Mouse (Mus musculus) lung, embryonic 15.5 days (tissue): Measurements from ENCODE around the gene Sgta. TPM values are rescaled to one million over a fixed set of nuclear protein-coding genes. Genes with fewer than 3 reads are reported as not detected.
"Not testable (repeated sequence)": the region's sequence is repeated elsewhere in the genome, so short reads cannot be mapped to it uniquely, and the experiment has no call there.

ENCODE experiments used
- ATAC-seq: fragments of 200-750 bp; cut with Nextera tagmentation; 2 replicates; pipeline ENCODE4 v1.8.0; 2017; ENCODE audit warnings: moderate number of reproducible peaks, borderline replicate concordance; ENCODE audit not compliant: low FRiP score, low TSS enrichment; ENCODE audit errors: extremely low read depth
- H3K27ac ChIP-seq: fragments of 300-500 bp; sonication (generic); 2 replicates; pipeline ENCODE4 v1.5.1; 2015; ENCODE audit warnings: moderate library complexity, mild to moderate bottlenecking, inconsistent platforms
- H3K27me3 ChIP-seq: fragments of 300-500 bp; sonication (generic); 2 replicates; pipeline ENCODE4 v1.6.1; 2015; ENCODE audit warnings: inconsistent platforms
- H3K36me3 ChIP-seq: fragments of 300-500 bp; sonication (generic); 2 replicates; pipeline ENCODE4 v1.6.1; 2015; ENCODE audit warnings: inconsistent platforms
- H3K4me1 ChIP-seq: fragments of 300-500 bp; sonication (generic); 2 replicates; pipeline ENCODE4 v1.6.1; 2015; ENCODE audit warnings: inconsistent platforms
- H3K4me2 ChIP-seq: fragments of 300-500 bp; sonication (generic); 2 replicates; pipeline ENCODE4 v1.6.1; 2015; ENCODE audit warnings: inconsistent platforms, mild to moderate bottlenecking, moderate library complexity
- H3K4me3 ChIP-seq: fragments of 300-500 bp; sonication (generic); 2 replicates; pipeline ENCODE4 v1.5.1; 2015; ENCODE audit warnings: mild to moderate bottlenecking, inconsistent platforms
- H3K9ac ChIP-seq: fragments of 300-500 bp; sonication (generic); 2 replicates; pipeline ENCODE4 v1.6.1; 2015; ENCODE audit warnings: inconsistent platforms
- H3K9me3 ChIP-seq: fragments of 300-500 bp; sonication (generic); 2 replicates; pipeline ENCODE4 v1.6.1; 2016; ENCODE audit warnings: inconsistent platforms
- WGBS: fragments of 180-500 bp; shearing (Covaris S2); methylation state at CpG from one replicate; pipeline ENCODE4 v1.1.7; 2015; 5-methylcytosine and 5-hydroxymethylcytosine counted together
- polyA plus RNA-seq: library from polyadenylated mRNA; unstranded; fragments of >200 nt; fragmentation: Nextera tagmentation; extraction: Ambion mirVana; gene quantifications from 2 replicates; pipeline ENCODE4 v1.2.1, GENCODE M21; 2015

Sgta gene
- polyA plus RNA-seq, 1 experiment from 2014 or later = 192 TPM

DNA sequence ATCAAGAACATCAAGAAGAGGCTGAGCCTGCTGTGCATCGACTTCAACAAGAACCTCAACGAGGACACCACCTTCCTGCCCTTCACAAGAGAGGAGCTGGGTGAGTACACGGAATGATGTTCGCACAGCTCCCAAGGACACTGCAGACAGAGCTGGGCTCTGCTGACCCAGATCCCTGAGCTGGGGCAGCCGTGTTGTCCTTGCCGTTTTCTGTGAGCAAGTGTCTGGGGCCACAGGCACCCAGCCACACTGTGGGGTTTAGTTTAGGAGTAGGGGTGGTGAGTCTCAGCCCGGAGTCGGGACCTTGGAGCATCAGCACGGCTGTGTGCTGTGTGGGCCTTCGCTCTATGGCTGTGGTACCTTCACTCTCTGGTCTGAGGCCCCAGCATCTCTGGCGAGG is 17.9 kb upstream of the Sgta start:
- H3K9ac ChIP-seq = no peak overlapping the region
- peaks cover 62% of the 10 kb centered on the region for H3K36me3 ChIP-seq
- no peaks in the 10 kb centered on the region for H3K27me3 ChIP-seq
- 89% methylated on average over 11 of the region's 11 CpGs for WGBS
- no peak overlapping the region for H3K4me3 ChIP-seq
- ATAC-seq = no peak
- H3K9me3 ChIP-seq = no peaks in the 10 kb centered on the region
- H3K4me2 ChIP-seq = no peak overlapping the region
- no peaks in the 10 kb centered on the region for H3K4me1 ChIP-seq
- no peak overlapping the region for H3K27ac ChIP-seq

DNA sequence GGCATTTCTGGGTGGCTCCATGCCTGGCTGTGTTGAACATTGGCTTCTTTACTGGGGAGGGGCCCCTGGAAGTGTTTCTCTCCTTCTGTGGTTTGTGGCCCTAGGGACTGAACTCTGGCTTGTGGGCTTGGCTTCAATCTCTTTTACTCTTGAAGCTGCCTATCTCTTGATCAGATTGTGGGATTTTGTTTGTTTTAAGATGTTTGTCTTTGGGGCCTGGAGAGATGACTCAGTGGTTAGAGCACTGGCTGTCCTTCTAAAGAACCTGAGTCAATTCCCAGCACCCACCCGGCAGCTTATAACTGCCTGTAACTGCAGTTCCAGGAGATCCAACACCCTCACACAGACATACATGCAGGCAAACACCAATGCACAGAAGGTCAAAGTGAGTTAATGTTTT is 16.4 kb upstream of the Sgta start:
- Histone ChIP-seq H3K4me2 (no peak overlapping the region), H3K4me1 (peaks cover 2% of the 10 kb centered on the region), H3K9ac (no peak overlapping the region), H3K9me3 (no peaks in the 10 kb centered on the region), H3K27ac (no peak overlapping the region), H3K4me3 (no peak overlapping the region), H3K36me3 (peaks cover 48% of the 10 kb centered on the region), H3K27me3 (no peaks in the 10 kb centered on the region)
- no peak for ATAC-seq
- WGBS = 56% methylated on average over 1 of the region's 1 CpGs

DNA sequence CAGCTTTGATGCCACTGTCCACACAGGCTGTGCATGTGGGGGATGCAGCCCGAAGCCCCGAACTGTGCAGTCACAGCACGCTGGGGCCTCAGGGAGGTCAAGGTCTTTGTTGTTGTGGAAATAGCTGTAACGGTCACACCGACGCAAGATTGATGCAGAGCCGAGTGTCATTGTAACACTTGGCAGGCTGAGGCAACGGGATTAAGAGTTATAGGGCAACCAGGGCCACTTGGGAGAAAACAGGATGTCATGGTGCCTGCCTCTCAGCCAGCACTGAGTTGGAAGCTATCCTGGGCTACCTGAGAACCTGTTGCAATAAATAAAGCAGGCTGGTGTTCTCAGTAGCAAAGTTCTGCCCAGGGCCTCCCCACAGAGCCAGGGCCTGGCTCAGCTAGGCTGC is 15.8 kb upstream of the Sgta start:
- Histone ChIP-seq H3K36me3 (peaks cover 42% of the 10 kb centered on the region), H3K27me3 (no peaks in the 10 kb centered on the region), H3K4me3 (no peak overlapping the region), H3K9me3 (no peaks in the 10 kb centered on the region), H3K4me1 (peaks cover 8% of the 10 kb centered on the region), H3K9ac (no peak overlapping the region), H3K4me2 (no peak overlapping the region), H3K27ac (no peak overlapping the region)
- no peak for ATAC-seq
- 75% methylated on average over 8 of the region's 8 CpGs for WGBS

DNA sequence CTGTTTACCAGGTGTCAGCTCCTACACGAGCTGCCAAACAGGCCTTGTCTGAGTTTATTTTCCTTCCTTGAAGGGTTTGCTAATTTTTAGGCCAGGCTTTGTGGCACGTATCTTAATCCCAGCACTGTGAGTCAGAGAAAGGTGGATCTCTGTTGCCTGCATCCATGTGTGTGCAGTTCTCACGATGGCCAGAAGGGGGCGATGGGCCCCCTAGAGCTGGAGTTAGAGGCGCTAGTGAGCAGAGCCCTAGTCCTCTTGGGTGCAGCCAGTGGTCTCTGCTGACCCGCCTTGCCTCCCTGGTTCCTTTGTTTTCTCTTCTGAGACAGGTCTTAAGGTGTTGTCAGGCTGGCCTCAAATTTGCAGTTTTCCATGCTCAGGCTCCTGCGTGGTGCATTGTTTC is 13.5 kb upstream of the Sgta start:
- ATAC-seq = no peak
- peaks cover 20% of the 10 kb centered on the region for H3K36me3 ChIP-seq
- 63% methylated on average over 7 of the region's 7 CpGs for WGBS

DNA sequence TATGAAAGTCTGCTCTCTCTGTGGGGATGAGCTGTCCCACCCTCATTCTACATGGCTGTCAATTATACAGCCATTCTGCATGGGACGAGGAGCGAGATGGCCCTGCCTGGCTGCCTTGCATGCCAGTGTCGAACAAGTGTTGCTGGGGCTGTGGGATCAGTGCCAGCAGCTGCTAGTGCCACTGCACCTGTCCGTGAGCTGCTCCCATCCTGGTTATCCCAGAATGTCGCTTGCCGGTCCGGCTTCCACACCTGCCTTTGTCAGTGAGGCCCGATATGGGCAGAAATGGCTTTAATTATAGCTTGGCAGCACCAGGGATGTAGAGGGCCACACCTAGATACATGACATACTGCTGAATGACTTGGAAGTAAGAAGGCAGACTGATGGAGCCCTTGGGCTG is 12.3 kb upstream of the Sgta start:
- Histone ChIP-seq H3K36me3 (peaks cover 11% of the 10 kb centered on the region), H3K4me2 (no peak overlapping the region), H3K27me3 (no peaks in the 10 kb centered on the region), H3K4me1 (peaks cover 19% of the 10 kb centered on the region), H3K9me3 (no peaks in the 10 kb centered on the region), H3K4me3 (no peak overlapping the region), H3K27ac (no peak overlapping the region), H3K9ac (no peak overlapping the region)
- no peak for ATAC-seq
- 92% methylated on average over 8 of the region's 8 CpGs for WGBS

More for the DNA sequence above, 13.5 kb upstream of the Sgta start:
- H3K9me3 ChIP-seq = no peaks in the 10 kb centered on the region
- no peaks in the 10 kb centered on the region for H3K27me3 ChIP-seq
- H3K4me1 ChIP-seq = peaks cover 19% of the 10 kb centered on the region
- no peak overlapping the region for H3K27ac ChIP-seq
- H3K4me2 ChIP-seq = no peak overlapping the region
- no peak overlapping the region for H3K4me3 ChIP-seq
- H3K9ac ChIP-seq = no peak overlapping the region

DNA sequence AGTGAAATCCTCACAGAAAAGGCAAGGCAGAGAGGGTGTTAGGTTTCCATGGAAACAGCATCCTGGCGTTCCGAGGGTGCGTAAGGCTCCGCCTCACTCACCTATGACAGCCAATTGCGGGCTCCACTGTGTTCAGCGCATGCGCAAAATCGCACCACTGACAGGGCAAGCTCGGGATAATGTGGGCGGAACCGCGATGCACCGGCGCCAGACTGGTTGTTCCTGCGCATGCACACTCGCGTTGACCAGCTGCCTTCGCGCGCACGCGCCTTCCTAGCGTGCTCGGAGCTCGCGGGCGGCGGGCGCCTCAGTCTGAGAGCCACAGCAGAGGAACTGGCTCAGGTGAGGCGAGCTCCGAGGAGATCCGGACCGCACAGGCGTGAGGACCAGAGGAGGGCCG is 9.9 kb upstream of the Sgta start, which contains the start of gene Thop1:
TSS of gene Thop1 (plus strand) at position 200 of the 400 bp plus-strand sequence.
- Histone ChIP-seq H3K9ac (peak within 1 kb of the TSS; percentile 83), H3K4me2 (peak within 1 kb of the TSS; percentile 81), H3K4me3 (peak within 1 kb of the TSS; percentile 73), H3K4me1 (peaks cover 19% of the 10 kb centered on the region), H3K9me3 (no peaks in the 10 kb centered on the region), H3K27ac (peak within 1 kb of the TSS; percentile 41; the same call in 1 of the 2 replicates), H3K27me3 (no peaks in the 10 kb centered on the region), H3K36me3 (peaks cover 8% of the 10 kb centered on the region)
- peak; percentile 94 for ATAC-seq
- under 1% methylated on average over 35 of the region's 35 CpGs for WGBS

DNA sequence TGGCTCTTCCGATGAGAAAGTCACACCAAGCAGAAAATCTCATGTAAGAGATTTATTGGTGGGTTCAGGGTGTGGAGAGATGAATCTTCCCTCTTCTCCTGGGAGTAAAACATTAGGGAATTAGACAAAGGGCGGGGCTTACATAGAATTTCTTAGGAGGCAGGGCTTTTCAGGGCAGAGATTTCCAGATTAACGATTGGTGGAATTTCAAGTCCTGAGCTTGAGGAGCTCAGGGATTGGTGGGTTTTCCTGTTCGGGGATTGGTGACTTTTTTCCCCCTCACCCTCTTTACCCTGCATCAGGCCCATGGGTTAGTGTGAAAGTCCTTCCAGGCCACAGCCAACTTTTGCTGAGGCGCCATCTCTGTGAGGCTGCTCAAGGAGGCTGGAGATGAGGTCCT is 8.7 kb upstream of the Sgta start:
- Histone ChIP-seq H3K9me3 (no peaks in the 10 kb centered on the region), H3K4me2 (no peak overlapping the region), H3K27me3 (no peaks in the 10 kb centered on the region), H3K4me3 (no peak overlapping the region), H3K9ac (no peak overlapping the region), H3K4me1 (peaks cover 19% of the 10 kb centered on the region), H3K27ac (no peak overlapping the region), H3K36me3 (no peaks in the 10 kb centered on the region)
- no peak for ATAC-seq
- 64% methylated on average over 5 of the region's 5 CpGs for WGBS

DNA sequence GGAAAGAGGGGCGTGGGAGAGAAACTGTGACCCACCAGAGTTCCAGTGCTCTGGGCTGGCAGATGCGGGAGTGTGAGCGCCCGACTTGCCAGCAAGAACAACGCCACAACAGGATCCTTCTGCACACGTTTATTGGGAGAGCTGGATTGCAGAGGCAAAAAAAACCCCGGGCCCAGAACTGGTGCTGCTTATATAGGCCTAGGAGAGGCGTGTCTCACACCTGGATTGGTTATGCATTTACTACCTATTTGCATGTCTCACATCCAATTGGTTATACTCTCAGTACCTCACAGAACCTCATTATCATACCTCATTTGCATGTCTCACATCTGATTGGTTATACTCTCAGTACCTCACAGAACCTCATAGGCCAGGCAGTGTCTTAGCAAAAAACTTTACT is 4.5 kb upstream of the Sgta start:
- WGBS = 87% methylated on average over 8 of the region's 8 CpGs
- not testable (repeated sequence) for H3K36me3 ChIP-seq, H3K4me3 ChIP-seq, H3K27ac ChIP-seq, H3K9ac ChIP-seq, H3K9me3 ChIP-seq, H3K27me3 ChIP-seq, ATAC-seq, H3K4me2 ChIP-seq, H3K4me1 ChIP-seq

DNA sequence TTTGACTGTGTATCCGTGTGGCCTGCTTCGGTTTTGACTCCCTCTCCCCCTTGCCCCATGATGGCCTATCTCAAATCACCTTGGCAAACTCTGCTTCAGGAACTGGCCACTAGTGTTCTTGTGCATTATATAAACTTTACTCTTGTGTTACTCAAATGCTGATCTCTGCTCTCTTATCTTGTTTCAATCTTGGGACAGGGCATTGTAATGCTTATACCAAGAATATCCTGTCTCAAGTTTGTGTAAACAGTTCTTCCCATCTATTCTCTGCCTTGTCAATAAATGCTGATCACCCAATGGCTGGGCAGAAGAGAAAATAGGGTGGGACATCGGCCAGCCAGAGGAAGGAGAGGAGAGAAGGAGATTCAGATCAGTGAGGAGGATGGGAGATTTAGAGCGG is 2.7 kb upstream of the Sgta start:
- Histone ChIP-seq H3K4me2 (no peak overlapping the region), H3K4me3 (no peak overlapping the region), H3K36me3 (no peaks in the 10 kb centered on the region), H3K9ac (no peak overlapping the region), H3K27me3 (no peaks in the 10 kb centered on the region), H3K9me3 (no peaks in the 10 kb centered on the region), H3K27ac (no peak overlapping the region), H3K4me1 (peaks cover 17% of the 10 kb centered on the region)
- ATAC-seq = no peak
- 46% methylated on average over 4 of the region's 4 CpGs for WGBS

DNA sequence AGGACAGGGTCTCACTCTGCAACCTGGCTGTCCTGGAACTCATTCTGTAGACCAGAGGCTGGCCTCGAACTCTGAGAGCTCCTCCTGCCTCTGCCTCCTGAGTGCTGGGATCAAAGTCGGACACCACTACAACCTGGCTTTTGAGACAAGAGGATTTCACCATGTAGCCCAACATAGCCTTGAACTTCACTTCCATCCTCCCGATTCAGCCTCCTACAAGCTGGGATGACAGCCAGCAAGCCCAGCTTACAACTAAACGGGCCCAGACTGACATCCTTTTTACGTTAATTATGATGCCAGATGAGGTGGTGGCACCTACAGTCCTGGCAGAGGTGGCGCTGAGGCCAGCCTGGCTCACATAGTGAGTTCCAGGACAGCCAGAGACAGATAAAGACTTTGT is 1.1 kb downstream of the Sgta start:
- no peaks in the 10 kb centered on the region for H3K27me3 ChIP-seq
- no peaks in the 10 kb centered on the region for H3K36me3 ChIP-seq
- peak overlapping the region; percentile 81; the same call in 1 of the 2 replicates for H3K9ac ChIP-seq
- WGBS = 78% methylated on average over 6 of the region's 6 CpGs
- no peak overlapping the region for H3K27ac ChIP-seq
- H3K4me3 ChIP-seq = peak overlapping the region; percentile 77
- no peak for ATAC-seq
- no peaks in the 10 kb centered on the region for H3K9me3 ChIP-seq
- H3K4me2 ChIP-seq = peak overlapping the region; percentile 80
- peaks cover 22% of the 10 kb centered on the region for H3K4me1 ChIP-seq

DNA sequence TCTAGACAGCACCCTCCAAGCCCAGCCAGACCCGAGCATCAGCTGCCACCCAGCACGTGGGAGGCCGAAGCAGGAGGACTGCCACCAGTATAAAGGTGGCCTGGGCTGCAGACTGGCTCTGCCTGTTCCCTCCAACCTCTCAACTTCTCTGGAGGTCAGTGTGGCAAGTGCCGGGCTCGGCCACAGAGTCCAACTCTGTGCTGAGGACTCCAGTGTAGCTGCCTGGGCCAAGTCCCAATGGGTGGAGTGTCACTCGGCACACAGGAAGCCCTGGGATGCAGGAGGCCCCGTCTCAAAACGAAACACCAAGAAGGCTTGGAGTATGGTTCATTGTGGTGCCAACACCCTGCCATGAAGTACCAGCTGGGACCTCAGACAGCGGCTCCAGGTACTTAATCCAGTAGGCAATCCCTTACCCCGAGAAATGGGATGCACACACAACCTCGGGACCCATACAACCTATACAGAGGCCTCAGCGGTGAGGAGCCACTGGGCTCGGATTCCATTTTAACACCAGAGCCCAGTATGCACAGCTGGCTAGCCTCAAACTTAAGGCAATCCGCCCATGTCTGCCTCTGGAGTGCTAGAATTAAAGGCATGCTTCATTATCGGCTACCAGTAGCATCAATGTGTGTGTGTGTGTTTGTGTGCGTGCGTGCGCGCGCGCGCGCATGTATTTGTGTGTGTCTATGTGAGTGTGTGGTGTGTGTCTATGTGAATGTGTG is 2.4 kb downstream of the Sgta start:
- Histone ChIP-seq H3K4me2 (no peak overlapping the region), H3K27me3 (no peaks in the 10 kb centered on the region), H3K4me1 (peaks cover 22% of the 10 kb centered on the region), H3K36me3 (no peaks in the 10 kb centered on the region), H3K4me3 (no peak overlapping the region), H3K27ac (no peak overlapping the region), H3K9ac (no peak overlapping the region), H3K9me3 (no peaks in the 10 kb centered on the region)
- WGBS = 89% methylated on average over 23 of the region's 23 CpGs
- ATAC-seq = no peak

DNA sequence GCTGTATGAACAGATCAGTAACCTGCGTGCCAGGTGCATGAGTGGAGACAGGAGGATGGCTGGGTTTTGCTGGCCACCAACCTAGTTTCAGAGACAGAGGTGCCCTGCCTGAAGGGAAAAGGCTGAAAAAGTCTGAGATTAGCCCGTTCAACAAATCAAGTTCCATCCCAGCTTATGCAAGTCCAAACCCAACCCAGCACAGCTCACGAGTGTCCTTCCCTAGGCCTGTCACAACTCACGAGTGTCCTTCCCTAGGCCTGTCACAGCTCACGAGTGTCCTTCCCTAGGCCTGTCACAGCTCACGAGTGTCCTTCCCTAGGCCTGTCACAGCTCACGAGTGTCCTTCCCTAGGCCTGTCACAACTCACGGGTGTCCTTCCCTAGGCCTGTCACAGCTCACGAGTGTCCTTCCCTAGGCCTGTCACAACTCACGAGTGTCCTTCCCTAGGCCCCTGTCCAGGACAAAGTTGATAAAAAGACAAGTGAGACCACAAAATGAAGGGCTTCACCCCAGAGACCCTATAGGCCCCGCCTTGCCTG is 4.1 kb downstream of the Sgta start:
- 74% methylated on average over 11 of the region's 11 CpGs for WGBS
- H3K36me3 ChIP-seq = peaks cover 13% of the 10 kb centered on the region
- H3K9ac ChIP-seq, H3K9me3 ChIP-seq, H3K27ac ChIP-seq, H3K27me3 ChIP-seq, H3K4me2 ChIP-seq, H3K4me3 ChIP-seq, ATAC-seq: not testable (repeated sequence)
- peaks cover 22% of the 10 kb centered on the region for H3K4me1 ChIP-seq
